Mouse (Mus musculus) heart, adult 8-10 months (tissue): ENCODE results near the gene Nabp2. TPM values are rescaled to one million over a fixed set of nuclear protein-coding genes. Genes with fewer than 3 reads are reported as not detected.

Experiments
- DNase-seq: peaks from one replicate; pipeline ENCODE4 v3.0.0; 2022; ENCODE audit warnings: low spot score
- total RNA-seq, 4 experiments: library from RNA; stranded (reverse); gene quantifications; 2 replicates each; pipeline ENCODE4 v1.2.4; 2022

The Nabp2 gene
- total RNA-seq: 10 to 100 TPM; 44.8 to 50.8 (median 45.2) TPM

GRCm38 (mm10) chr10:128411211-128412054, at the start of gene Nabp2, which contains the start of gene Rnf41:
Gene Nabp2, minus strand, starts transcription at chr10:128411492.
Gene Rnf41, plus strand, starts transcription at chr10:128411657.
- peak; percentile 96 for DNase-seq

- DNase-seq: no peak
These were observed 49.0 kb upstream of the Nabp2 start for GRCm38 (mm10) chr10:128460270-128460630.

GRCm38 (mm10) chr10:128459409-128460269, 48.3 kb upstream of the Nabp2 start:
- no peak for DNase-seq

DNA sequence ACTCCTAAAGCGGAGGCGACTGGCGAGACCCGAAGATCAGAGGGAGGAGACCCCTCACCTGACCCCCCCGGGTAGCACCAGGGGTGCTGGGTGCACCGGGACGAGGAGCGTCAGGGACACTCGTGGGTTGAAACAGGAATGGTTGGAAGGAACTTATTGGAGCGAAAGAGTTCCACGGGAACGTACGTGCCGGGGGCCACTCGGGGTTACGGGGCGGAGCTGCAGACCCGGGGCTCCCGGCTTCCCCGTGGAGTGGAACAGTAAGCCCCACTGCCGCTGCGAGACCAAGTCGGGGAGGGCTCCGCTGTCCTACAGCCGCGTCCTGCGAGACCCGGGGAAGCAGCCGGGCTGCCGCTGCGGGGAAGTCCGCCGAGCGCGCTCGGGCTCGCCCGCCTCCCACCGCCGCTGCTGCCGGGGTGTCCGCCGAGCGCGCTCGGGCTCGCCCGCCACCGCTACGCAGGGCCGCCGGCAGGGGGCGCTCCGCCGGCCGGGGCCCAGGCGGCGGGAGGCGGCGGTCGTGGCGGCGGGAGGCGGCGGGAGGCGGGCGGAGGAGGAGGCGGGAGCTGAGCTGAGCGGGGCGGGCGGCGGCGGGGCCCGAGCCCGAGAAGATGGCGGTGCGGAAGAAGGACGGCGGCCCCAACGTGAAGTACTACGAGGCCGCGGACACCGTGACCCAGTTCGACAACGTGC, 47.6 kb upstream of the Nabp2 start, which contains the start of gene Smarcc2:
Gene Smarcc2 (plus strand): TSS at position 530 of the 690 bp plus-strand sequence.
- peak; percentile 73 for DNase-seq

- peak; percentile 92 for DNase-seq
These were observed 47.0 kb upstream of the Nabp2 start for GRCm38 (mm10) chr10:128458348-128458718.

- DNase-seq: no peak
These were observed 46.4 kb upstream of the Nabp2 start for GRCm38 (mm10) chr10:128457676-128458075.

- peak; percentile 72 for DNase-seq
These were observed 44.0 kb upstream of the Nabp2 start for GRCm38 (mm10) chr10:128455280-128455679.

DNA sequence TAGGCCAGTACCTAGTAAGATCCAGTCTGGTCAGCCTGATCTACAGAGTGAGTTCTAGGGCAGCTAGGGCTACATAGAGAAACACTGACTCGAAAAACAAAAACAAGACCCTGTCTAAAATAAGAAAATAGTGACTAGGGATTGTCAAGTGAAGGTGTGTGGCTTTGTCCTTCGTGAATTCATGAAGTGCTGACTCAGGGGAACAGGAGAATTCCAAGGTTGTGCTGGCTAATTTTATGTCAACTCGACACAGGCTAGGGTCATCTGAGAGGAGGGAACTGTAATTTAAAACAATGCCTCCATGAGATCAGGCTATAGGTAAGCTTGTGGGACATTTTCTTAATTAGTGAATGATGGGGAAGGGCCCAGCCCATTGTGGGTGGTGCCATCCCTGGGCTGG, 43.2 kb upstream of the Nabp2 start:
- DNase-seq: no peak

DNA sequence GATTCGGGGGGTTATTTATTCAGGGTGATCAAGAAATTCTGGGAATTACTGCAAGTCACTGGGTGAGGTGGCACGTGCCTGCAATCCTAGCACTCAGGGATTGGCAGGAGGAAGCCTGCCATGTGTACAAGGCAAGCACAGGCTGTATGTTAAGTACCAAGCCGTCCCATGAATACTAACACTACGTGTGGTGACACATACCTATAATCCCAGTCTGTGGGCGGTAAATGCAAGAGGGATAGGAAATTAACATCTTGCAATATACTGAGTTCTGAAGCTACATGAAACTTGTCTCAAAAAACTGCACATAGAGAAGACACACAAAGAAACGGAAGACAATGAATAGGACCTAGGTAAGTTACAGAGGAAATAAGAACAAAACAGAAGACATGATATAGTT, 39.7 kb upstream of the Nabp2 start:
- DNase-seq: no peak

- DNase-seq: no peak
These were observed 34.1 kb upstream of the Nabp2 start for GRCm38 (mm10) chr10:128445407-128445806.

- no peak for DNase-seq
These were observed 33.1 kb upstream of the Nabp2 start for GRCm38 (mm10) chr10:128444354-128444753.

GRCm38 (mm10) chr10:128442718-128443117, 31.4 kb upstream of the Nabp2 start:
- DNase-seq: no peak

GRCm38 (mm10) chr10:128441324-128442119, 30.2 kb upstream of the Nabp2 start:
- no peak for DNase-seq

DNA sequence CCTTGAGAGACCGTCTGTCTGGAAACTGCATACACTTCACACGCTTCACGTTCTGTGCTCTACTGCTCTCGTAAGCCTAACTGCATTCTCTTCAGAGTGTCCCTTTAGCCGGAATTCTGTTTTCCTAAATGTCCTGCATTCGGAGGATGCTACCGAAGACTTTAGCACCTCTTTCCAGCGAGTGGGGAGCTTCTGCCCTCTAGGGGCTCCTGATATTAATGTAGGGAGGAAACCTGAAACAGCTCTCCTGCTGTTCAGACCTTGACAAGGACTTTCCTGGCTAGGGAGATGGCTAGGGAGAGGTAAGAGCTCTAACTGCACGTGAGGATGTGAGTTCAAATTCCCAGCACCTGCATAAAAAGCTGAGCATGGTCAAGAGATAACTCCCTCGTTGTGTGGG, 29.1 kb upstream of the Nabp2 start:
- DNase-seq: no peak

GRCm38 (mm10) chr10:128438675-128439279, 27.5 kb upstream of the Nabp2 start:
- peak; percentile 32 for DNase-seq

DNA sequence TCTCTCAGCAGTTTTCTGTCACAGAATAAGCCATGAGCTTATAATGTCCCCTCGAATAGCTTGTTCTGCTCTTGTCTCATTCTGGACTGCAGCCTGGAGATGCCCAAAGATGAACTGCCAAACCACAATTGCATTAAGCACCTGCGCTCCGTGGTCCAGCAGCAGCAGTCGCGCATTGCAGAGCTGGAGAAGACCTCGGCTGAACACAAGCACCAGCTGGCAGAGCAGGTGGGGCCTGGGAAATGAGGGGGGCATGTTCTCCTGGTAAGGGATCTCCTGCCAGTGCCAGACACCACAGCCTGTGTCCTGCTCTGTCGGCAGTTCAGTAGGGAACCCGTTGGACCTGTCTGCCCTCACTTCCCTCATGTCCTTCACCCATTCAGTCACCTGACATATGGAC, 25.1 kb upstream of the Nabp2 start:
- no peak for DNase-seq

- DNase-seq: no peak
These were observed 24.6 kb upstream of the Nabp2 start for GRCm38 (mm10) chr10:128435873-128436272.

DNA sequence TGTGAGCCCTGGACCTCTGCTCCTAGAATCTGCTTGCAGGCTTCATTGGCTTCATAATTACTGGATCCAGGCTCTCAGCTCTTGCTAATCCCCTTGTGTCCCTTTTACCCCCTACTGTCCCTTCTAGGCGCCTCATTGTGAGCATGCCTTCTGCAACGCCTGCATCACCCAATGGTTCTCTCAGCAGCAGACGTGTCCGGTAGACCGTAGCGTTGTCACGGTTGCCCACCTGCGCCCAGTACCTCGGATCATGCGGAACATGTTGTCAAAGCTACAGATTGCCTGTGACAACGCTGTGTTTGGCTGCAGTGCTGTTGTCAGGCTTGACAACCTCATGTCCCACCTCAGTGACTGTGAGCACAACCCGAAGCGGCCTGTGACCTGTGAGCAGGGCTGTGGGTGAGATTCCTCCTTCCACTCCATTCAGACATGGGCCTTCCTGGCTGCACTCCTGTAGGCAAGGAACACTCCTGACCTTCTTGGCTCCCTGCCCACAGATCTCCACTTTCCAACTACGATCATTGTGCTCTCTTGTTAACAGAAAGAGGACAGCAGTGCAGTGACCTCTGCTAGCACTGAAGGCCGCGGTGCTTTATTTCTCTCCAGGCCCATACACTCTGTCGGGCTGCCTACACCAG, 24.0 kb upstream of the Nabp2 start:
- peak; percentile 60 for DNase-seq

DNA sequence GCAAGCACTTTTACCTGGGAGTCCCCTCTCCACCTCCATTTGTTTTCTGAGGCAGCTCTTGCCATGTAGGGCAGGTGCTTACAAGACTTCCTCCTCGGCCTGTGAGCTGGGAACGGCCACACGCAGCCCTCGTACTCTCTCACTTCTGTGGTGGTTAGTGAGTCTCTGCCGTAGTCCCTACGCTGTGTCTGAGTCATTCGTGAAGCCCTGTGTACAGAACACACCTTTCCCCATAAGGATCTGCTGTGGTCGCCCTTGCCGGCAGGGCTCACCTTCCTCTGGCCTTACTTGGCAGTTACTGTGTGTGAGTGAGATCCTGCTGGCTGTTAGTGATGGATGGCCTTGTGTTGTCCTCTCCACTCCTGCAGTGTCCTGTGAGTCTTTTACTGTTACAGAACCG, 23.4 kb upstream of the Nabp2 start:
- DNase-seq: no peak

GRCm38 (mm10) chr10:128433417-128433816, 22.1 kb upstream of the Nabp2 start:
- DNase-seq: no peak
